Mouse (Mus musculus): ENCODE measurements around the gene Exosc2. TPM values are rescaled to one million over a fixed set of nuclear protein-coding genes. Genes with fewer than 3 reads are reported as not detected.

Gene Exosc2
- polyA plus RNA-seq, 1 experiment, result 9.1 TPM

DNA sequence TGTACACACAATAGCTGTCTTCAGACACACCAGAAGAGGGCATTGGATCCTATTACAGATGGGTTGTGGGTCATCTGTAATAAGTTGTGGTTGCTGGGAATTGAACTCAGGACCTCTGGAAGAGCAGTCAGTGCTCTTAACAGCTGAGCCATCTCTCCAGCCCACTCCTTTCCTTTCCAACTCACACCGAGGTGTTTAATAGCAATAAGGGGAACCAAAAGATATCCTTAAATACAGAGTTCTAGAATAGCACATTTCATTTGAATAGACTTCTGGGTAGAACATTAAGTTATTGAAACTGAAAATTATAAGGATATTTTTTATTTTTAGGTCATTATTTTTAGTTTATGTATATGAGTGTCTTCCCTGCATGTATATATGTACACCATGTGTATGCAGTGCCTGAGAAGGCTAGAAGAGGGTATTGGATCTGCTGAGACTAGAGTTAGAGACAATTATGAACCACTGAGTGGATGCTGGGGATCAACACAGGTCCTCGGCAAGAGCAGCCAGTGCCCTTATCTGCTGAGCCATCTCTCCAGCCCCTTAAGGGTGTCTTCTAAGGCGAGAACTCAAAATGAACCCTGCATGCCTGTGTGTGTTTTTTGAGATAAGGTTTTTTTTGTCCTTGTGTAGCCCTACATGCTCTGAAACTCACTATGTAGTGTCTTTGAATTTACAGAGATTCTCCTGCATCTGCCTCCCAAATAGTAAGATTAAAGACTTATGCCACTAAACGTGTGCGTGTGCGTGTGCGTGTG is 54.4 kb downstream of the Exosc2 start:
- WGBS, result 83% methylated on average over 7 of the region's 7 CpGs
- no peaks in the 10 kb centered on the region for H3K36me3 ChIP-seq (ENCODE audit: control insufficient read depth, insufficient read depth, low read length)
- H3K27ac ChIP-seq (ENCODE audit: insufficient read depth, low read length), result no peak overlapping the region
- H3K4me3 ChIP-seq (ENCODE audit: extremely low read depth, insufficient read depth, insufficient read length), result no peak overlapping the region
- no peak for TF ChIP-seq POLR2A (IDR thresholded peaks at IDR 0.05; ENCODE audit: low read depth, low read length)
- TF ChIP-seq CTCF (IDR thresholded peaks at IDR 0.05; ENCODE audit: extremely low read depth, insufficient read depth, insufficient read length, insufficient replicate concordance), result no peak
- H3K4me1 ChIP-seq (ENCODE audit: control insufficient read depth, insufficient read depth, insufficient read length), result peaks cover 9% of the 10 kb centered on the region
- DNase-seq (ENCODE audit: low read depth in 1 of 2, low spot score in 2 of 2), result no peak
- no peaks in the 10 kb centered on the region for H3K27me3 ChIP-seq (ENCODE audit: control insufficient read depth, insufficient read depth, low read length)

GRCm38 (mm10) chr2:31727576-31728277 is 57.2 kb downstream of the Exosc2 start:
- WGBS, result 66% methylated on average over 9 of the region's 9 CpGs
- Histone ChIP-seq H3K4me3 (ENCODE audit: extremely low read depth, insufficient read depth, insufficient read length) (no peak overlapping the region), H3K4me1 (ENCODE audit: control insufficient read depth, insufficient read depth, insufficient read length) (peaks cover 9% of the 10 kb centered on the region), H3K36me3 (ENCODE audit: control insufficient read depth, insufficient read depth, low read length) (no peaks in the 10 kb centered on the region), H3K27me3 (ENCODE audit: control insufficient read depth, insufficient read depth, low read length) (no peaks in the 10 kb centered on the region), H3K27ac (ENCODE audit: insufficient read depth, low read length) (no peak overlapping the region)
- TF ChIP-seq POLR2A (IDR thresholded peaks at IDR 0.05; ENCODE audit: low read depth, low read length) (no peak), CTCF (IDR thresholded peaks at IDR 0.05; ENCODE audit: extremely low read depth, insufficient read depth, insufficient read length, insufficient replicate concordance) (no peak)
- peak in 1 of 2 experiments; percentile 32 for DNase-seq (ENCODE audit: low read depth in 1 of 2, low spot score in 2 of 2)

GRCm38 (mm10) chr2:31730640-31731039 is 60.1 kb downstream of the Exosc2 start:
- Histone ChIP-seq H3K36me3 (ENCODE audit: control insufficient read depth, insufficient read depth, low read length) (no peaks in the 10 kb centered on the region), H3K4me3 (ENCODE audit: extremely low read depth, insufficient read depth, insufficient read length) (no peak overlapping the region), H3K27ac (ENCODE audit: insufficient read depth, low read length) (no peak overlapping the region), H3K4me1 (ENCODE audit: control insufficient read depth, insufficient read depth, insufficient read length) (peaks cover 9% of the 10 kb centered on the region), H3K27me3 (ENCODE audit: control insufficient read depth, insufficient read depth, low read length) (no peaks in the 10 kb centered on the region)
- 58% methylated on average over 5 of the region's 5 CpGs for WGBS
- TF ChIP-seq POLR2A (IDR thresholded peaks at IDR 0.05; ENCODE audit: low read depth, low read length) (no peak), CTCF (IDR thresholded peaks at IDR 0.05; ENCODE audit: extremely low read depth, insufficient read depth, insufficient read length, insufficient replicate concordance) (no peak)
- DNase-seq (ENCODE audit: low read depth in 1 of 2, low spot score in 2 of 2), result no peak

Other genes starting within 250 kb of the Exosc2 start
- 17.5 and 18.9 TPM in 2 replicates for gene Ass1, start 200.5 kb upstream of the Exosc2 start, polyA plus RNA-seq (2012; rRNA removed)
- 14.0 and 17.2 TPM in 2 replicates for gene Fubp3, start 98.1 kb upstream of the Exosc2 start, polyA plus RNA-seq (2012; rRNA removed)
- gene Prdm12, start 30.7 kb upstream of the Exosc2 start, polyA plus RNA-seq (2012; rRNA removed), result not detected in 2 replicates
- gene Abl1, start 17.7 kb downstream of the Exosc2 start, polyA plus RNA-seq (2012; rRNA removed), result 43.4 and 49.7 TPM in 2 replicates
- gene Qrfp, start 139.9 kb downstream of the Exosc2 start, polyA plus RNA-seq (2012; rRNA removed), result 0.93 and 1.1 TPM in 2 replicates
- gene Fibcd1, start 175.3 kb downstream of the Exosc2 start, polyA plus RNA-seq (2012; rRNA removed), result 0.16 and 0.20 TPM in 2 replicates
- gene Lamc3, start 216.6 kb downstream of the Exosc2 start, polyA plus RNA-seq (2012; rRNA removed), result 2.1 and 2.7 TPM in 2 replicates

Measured in spleen, adult 2 months (tissue).